Mouse (Mus musculus): Measurements from ENCODE around the gene Nptn.

Nptn gene

DNA sequence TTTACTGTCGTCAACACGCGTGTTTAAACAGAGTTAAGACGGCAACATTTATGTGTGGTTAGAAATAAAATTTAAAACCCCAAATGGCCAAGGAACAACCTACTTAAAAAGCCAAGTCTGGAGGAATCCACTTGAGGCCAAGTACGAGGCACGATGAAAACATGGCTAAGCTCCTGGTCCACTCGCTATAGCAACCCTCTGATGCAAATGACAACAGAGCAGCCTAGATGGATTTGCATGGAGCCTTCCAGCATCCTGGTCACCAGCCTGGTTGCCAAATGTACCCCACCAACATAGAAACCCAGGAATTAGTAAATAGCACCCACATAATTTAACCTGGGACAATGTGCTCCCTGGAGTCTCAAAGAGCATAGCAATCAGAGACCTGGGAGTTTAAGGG is 121.7 kb downstream of the Nptn start:
- DNase-seq = no peak

- no peak for DNase-seq
These were observed 124.0 kb downstream of the Nptn start for GRCm38 (mm10) chr9:58706024-58706423.

Data from cerebellum, adult 8-10 months (tissue).